Mouse (Mus musculus): ENCODE measurements around the gene Trim71. TPM values are rescaled to one million over a fixed set of nuclear protein-coding genes. Genes with fewer than 3 reads are reported as not detected.
"Not testable (repeated sequence)": the region's sequence is repeated elsewhere in the genome, so short reads cannot be mapped to it uniquely, and the experiment has no call there.

Trim71 gene
- polyA plus RNA-seq, 1 experiment from 2014 or later: 0.05 TPM

DNA sequence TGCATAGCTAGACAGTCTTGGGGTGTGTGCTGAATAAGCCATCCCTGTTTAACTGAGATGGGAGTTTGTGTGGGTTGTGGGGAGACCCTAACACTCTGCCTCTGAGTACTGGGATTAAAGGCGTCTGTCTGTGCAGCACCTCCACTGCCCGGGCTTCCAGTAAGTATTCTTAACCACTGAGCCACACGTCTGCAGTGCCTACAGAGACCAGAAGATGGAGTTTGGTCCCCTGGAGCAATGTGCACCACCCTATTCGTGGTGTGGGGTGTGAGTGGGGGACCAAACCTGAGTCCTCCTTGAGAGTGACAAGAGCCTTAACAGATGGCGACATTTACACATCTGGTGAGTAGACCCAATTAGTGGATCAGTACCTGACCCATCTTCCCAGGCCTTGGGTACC lies 42.1 kb downstream of the Trim71 start:
- no peak overlapping the region for H3K4me2 ChIP-seq
- H3K27ac ChIP-seq: no peak overlapping the region
- no peak overlapping the region for H3K4me3 ChIP-seq
- H3K27me3 ChIP-seq: no peaks in the 10 kb centered on the region
- no peaks in the 10 kb centered on the region for H3K9me3 ChIP-seq (replicated peaks)
- WGBS: 47% methylated on average over 5 of the region's 5 CpGs
- ATAC-seq (replicated peaks; ENCODE audit: insufficient number of reproducible peaks, insufficient read depth, low FRiP score, low read depth): no peak
- H3K4me1 ChIP-seq (replicated peaks): peaks cover 14% of the 10 kb centered on the region
- no peaks in the 10 kb centered on the region for H3K36me3 ChIP-seq
- no peak overlapping the region for H3K9ac ChIP-seq

DNA sequence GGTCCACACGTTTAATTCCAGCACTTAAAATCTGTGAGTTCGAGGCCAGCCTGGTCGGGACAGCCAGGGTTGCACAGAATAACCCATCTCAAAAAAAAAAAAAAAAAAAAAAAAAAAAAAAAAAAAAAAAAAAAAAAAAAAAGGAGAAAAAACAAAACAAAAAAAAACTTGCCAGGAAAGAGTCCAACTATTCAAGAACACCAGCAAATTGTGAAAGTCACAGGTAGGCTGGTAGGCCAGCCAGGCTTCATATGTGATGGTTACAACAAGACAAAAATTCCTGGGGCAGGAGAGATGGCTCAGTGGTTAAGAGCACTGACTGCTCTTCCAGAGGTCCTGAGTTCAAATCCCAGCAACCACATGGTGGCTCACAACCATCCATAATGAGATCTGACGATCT lies 43.6 kb downstream of the Trim71 start:
- H3K4me1 ChIP-seq (replicated peaks); H3K4me3 ChIP-seq; H3K9me3 ChIP-seq (replicated peaks); H3K27ac ChIP-seq; H3K27me3 ChIP-seq; ATAC-seq (replicated peaks; ENCODE audit: insufficient number of reproducible peaks, insufficient read depth, low FRiP score, low read depth); H3K9ac ChIP-seq; H3K36me3 ChIP-seq; H3K4me2 ChIP-seq: not testable (repeated sequence)
- 59% methylated on average over 4 of the region's 4 CpGs for WGBS

DNA sequence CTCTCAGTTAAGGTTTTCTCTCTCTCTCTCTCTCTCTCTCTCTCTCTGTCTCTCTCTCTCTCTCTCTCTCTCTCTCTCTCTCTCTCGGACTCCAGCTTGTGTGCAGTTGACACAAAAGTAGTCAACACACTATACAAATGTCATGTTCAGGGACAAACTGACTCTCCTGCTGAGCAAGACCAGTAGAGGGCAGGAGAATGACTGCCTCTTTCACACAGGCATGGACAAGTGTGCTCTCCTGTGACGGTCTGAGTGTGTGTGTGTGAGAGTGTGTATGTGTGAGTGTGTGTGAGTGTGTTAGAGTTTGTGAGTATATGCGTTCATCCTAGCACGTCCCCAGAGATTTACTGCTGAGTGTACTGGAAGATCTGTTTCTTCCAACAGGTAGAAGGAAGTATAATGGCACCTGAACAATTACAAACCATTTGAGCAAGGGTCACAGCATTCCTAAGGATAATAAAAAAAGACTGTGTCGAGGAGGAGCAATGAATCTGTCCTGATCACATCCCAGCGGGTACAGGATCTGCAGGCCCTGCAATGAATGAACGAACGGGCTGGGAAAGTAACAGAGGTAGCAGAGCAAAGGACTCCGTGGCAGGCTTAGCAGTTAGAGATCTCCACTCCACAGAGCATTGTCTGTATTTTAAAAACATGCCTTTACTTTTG lies 45.2 kb downstream of the Trim71 start:
- H3K9ac ChIP-seq: no peak overlapping the region
- ATAC-seq (replicated peaks; ENCODE audit: insufficient number of reproducible peaks, insufficient read depth, low FRiP score, low read depth): no peak
- no peak overlapping the region for H3K27ac ChIP-seq
- H3K4me2 ChIP-seq: no peak overlapping the region
- 62% methylated on average over 9 of the region's 9 CpGs for WGBS
- peaks cover 13% of the 10 kb centered on the region for H3K4me1 ChIP-seq (replicated peaks)
- H3K4me3 ChIP-seq: no peak overlapping the region
- no peaks in the 10 kb centered on the region for H3K36me3 ChIP-seq
- H3K27me3 ChIP-seq: no peaks in the 10 kb centered on the region
- no peaks in the 10 kb centered on the region for H3K9me3 ChIP-seq (replicated peaks)

DNA sequence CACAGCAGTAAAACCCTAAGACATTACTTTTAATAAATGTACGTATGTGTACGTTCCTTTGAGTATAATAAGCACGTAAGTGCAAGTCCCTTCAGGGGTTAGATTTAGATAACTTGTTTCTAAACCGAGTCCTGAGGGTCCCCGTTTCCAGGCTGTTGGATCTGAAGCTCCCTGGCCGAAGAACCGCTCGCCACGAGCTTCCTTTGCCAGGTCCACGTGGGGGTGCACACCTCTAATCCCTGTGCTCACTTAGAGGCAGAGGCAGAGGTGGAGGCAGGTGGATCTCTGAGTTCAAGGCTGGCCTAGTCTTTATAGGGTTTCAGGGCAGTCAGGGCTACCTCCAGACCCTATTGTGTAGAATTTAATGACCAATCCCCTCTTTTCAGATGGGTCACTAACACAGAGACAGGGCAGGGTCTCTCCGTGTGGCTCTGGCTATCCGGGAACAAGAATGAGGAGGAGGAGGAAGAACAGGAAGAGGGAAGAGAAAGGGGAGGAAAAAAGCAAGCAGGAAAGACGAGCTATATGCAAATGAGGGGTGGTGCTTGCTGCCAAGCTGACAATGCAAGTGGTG lies 46.2 kb downstream of the Trim71 start:
- 78% methylated on average over 13 of the region's 13 CpGs for WGBS

DNA sequence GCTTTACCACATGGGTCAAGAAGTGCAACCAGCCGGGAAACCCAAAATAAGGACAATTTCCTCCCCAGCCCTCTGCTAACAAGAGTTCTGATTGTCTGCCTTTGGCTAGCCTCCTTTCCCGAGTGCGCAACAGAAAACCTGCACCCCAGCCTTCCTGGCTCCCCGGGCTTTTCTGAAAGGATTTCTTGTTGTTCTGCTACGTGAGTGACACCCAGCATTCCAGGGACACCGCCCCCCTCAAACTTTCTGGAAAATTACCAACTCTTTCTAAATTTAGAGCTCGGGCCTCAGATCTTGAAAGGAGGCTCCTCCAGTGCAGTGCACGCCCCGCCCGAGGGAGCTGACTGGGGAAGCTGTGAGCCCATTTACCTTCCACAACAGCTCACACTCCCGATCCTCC lies 48.8 kb downstream of the Trim71 start, which contains the start of gene C130032M10Rik:
C130032M10Rik (plus strand) TSS at position 334 of the 400 bp plus-strand sequence.
- WGBS: 28% methylated on average over 11 of the region's 11 CpGs
- Histone ChIP-seq H3K27ac (peak within 1 kb of the TSS; percentile 56; the same call in 1 of the 2 replicates), H3K36me3 (peaks cover 8% of the 10 kb centered on the region; the same call in 1 of the 2 replicates), H3K4me3 (peak within 1 kb of the TSS; percentile 15), H3K27me3 (no peaks in the 10 kb centered on the region), H3K4me1 (replicated peaks) (peaks cover 13% of the 10 kb centered on the region), H3K4me2 (peak within 1 kb of the TSS; percentile 53), H3K9me3 (replicated peaks) (peaks cover 10% of the 10 kb centered on the region), H3K9ac (0 out of 2 replicates have a peak within 1 kb of the TSS, but pooled peaks have one; percentile 17)
- peak; percentile 43; the same call in 1 of the 2 replicates for ATAC-seq (replicated peaks; ENCODE audit: insufficient number of reproducible peaks, insufficient read depth, low FRiP score, low read depth)

More for the DNA sequence above, 46.2 kb downstream of the Trim71 start:
- H3K9ac ChIP-seq: no peak overlapping the region
- no peak overlapping the region for H3K4me2 ChIP-seq
- no peak overlapping the region for H3K27ac ChIP-seq
- no peaks in the 10 kb centered on the region for H3K27me3 ChIP-seq
- no peak overlapping the region for H3K4me3 ChIP-seq
- peaks cover 13% of the 10 kb centered on the region for H3K4me1 ChIP-seq (replicated peaks)
- H3K36me3 ChIP-seq: peaks cover 7% of the 10 kb centered on the region; the same call in 1 of the 2 replicates
- ATAC-seq (replicated peaks; ENCODE audit: insufficient number of reproducible peaks, insufficient read depth, low FRiP score, low read depth): no peak
- H3K9me3 ChIP-seq (replicated peaks): peaks cover 5% of the 10 kb centered on the region

DNA sequence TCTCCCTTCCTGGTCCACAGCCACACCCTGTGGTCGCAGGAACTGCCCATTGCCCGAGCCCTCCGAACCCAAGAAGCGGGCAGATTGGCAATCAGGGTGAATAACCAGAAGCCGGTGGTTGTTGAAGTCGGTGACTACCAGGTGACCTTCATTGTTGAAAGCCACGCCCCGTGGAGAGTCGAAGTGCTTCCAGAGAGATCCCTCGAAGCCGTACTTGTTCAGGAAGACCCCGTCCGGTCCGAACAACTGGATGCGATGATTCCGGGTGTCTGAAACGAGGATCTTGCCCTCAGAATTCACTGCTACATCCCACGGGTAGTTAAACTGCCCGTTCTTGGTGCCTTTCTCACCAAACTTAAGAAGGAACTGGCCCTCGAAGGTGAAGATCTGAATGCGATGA lies 51.3 kb downstream of the Trim71 start:
- ATAC-seq (replicated peaks; ENCODE audit: insufficient number of reproducible peaks, insufficient read depth, low FRiP score, low read depth): no peak
- 95% methylated on average over 21 of the region's 21 CpGs for WGBS
- Histone ChIP-seq H3K36me3 (peaks cover 8% of the 10 kb centered on the region; the same call in 1 of the 2 replicates), H3K9ac (no peak overlapping the region), H3K9me3 (replicated peaks) (peaks cover 10% of the 10 kb centered on the region), H3K4me3 (no peak overlapping the region), H3K27ac (no peak overlapping the region), H3K4me1 (replicated peaks) (peaks cover 13% of the 10 kb centered on the region), H3K4me2 (no peak overlapping the region), H3K27me3 (no peaks in the 10 kb centered on the region)

DNA sequence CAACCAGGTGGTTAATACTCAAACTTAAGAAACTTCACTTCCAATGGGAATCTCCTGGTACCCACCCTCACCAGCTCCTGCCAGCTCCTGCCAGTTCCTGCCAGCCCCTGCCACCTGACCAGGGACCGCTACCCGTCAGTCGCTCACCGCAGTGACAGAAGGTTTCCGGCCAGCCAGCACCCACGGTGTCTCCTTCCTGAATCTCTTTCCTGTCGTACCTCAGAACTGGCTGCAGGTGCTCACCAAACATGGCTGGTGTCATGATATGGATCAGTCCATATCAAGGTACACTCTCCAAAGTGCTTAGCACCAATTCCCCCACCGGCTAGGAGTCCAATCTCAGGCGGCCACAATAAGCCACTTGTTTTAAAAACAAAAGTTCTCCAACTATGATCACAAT lies 54.4 kb downstream of the Trim71 start:
- H3K27me3 ChIP-seq: no peaks in the 10 kb centered on the region
- no peak overlapping the region for H3K4me3 ChIP-seq
- H3K4me1 ChIP-seq (replicated peaks): no peaks in the 10 kb centered on the region
- H3K4me2 ChIP-seq: no peak overlapping the region
- H3K36me3 ChIP-seq: peaks cover 8% of the 10 kb centered on the region; the same call in 1 of the 2 replicates
- H3K9me3 ChIP-seq (replicated peaks): peaks cover 10% of the 10 kb centered on the region
- no peak overlapping the region for H3K9ac ChIP-seq
- ATAC-seq (replicated peaks; ENCODE audit: insufficient number of reproducible peaks, insufficient read depth, low FRiP score, low read depth): no peak
- no peak overlapping the region for H3K27ac ChIP-seq
- 83% methylated on average over 9 of the region's 9 CpGs for WGBS

DNA sequence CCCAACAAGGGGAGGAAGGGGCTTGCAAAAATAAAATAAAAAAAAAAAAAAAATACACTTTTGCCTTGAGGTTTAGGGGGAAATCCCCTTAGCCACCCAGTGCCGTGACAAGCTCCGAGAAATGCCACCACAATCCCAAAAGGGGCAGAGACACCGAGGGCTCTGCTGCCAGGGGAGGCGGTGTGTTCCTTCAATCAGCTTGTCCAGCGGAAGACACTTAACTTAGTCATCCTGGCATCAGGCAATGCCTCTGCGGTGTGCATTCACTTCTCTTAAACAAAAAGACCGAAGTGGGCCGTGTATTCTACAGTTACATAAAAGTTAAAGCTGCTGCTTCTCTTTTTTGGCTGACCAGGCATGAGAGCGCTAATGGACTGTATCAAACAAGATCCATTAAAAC lies 56.7 kb downstream of the Trim71 start:
- H3K36me3 ChIP-seq: no peaks in the 10 kb centered on the region
- peaks cover under 1% of the 10 kb centered on the region; the same call in 1 of the 2 replicates for H3K9me3 ChIP-seq (replicated peaks)
- H3K27me3 ChIP-seq: no peaks in the 10 kb centered on the region
- H3K4me1 ChIP-seq (replicated peaks): no peaks in the 10 kb centered on the region
- ATAC-seq (replicated peaks; ENCODE audit: insufficient number of reproducible peaks, insufficient read depth, low FRiP score, low read depth): no peak
- 82% methylated on average over 9 of the region's 9 CpGs for WGBS
- H3K9ac ChIP-seq: no peak overlapping the region
- H3K4me3 ChIP-seq: no peak overlapping the region
- H3K4me2 ChIP-seq: no peak overlapping the region
- H3K27ac ChIP-seq: no peak overlapping the region

DNA sequence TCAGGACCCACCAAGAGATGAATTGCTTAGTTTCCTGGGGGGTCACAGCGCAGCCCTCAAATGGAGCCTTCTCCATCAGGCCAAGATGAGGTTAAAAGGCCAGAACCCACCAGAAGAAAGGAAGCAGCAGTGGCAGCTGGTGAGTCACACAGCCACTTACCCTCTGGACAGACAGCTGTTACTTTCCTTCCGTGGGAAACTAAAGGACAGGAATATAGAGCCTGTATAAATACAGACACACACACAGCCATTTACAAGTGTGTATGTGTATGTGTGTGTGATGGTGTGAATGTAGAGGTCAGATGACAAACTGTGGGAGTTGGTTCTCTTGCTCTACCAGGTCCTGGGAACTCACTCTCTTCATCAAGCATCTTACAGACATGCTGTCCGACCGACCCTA lies 57.6 kb downstream of the Trim71 start:
- H3K4me2 ChIP-seq: no peak overlapping the region
- H3K4me3 ChIP-seq: no peak overlapping the region
- no peaks in the 10 kb centered on the region for H3K9me3 ChIP-seq (replicated peaks)
- H3K27me3 ChIP-seq: no peaks in the 10 kb centered on the region
- 64% methylated on average over 4 of the region's 4 CpGs for WGBS
- H3K27ac ChIP-seq: no peak overlapping the region
- no peak for ATAC-seq (replicated peaks; ENCODE audit: insufficient number of reproducible peaks, insufficient read depth, low FRiP score, low read depth)
- H3K36me3 ChIP-seq: no peaks in the 10 kb centered on the region
- no peak overlapping the region for H3K9ac ChIP-seq
- no peaks in the 10 kb centered on the region for H3K4me1 ChIP-seq (replicated peaks)

DNA sequence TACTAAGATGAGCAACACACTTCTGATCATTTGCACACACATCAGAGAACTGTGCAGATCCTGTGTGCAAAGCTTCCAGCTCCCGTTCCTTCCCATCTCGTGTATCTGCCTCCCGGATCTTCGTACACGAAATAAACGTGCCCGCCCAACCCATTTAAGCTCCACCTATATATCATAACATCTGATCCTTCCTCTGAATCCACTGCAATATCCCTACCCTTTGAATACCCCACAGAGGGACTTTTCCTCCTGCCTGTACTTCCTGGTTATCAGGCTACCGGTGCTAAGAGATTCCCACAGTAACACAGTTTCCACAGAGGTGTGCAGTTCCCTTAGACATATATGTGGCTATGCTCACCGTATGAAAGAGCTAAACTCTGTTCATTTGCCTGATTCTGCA lies 59.4 kb downstream of the Trim71 start, which contains the start of gene Ccr4:
Ccr4 (minus strand) TSS at position 101 of the 400 bp plus-strand sequence.
- H3K4me2 ChIP-seq: no peak within 1 kb of the TSS
- H3K27me3 ChIP-seq: peaks cover 1% of the 10 kb centered on the region; the same call in 1 of the 2 replicates
- H3K9me3 ChIP-seq (replicated peaks): no peaks in the 10 kb centered on the region
- H3K36me3 ChIP-seq: no peaks in the 10 kb centered on the region
- no peaks in the 10 kb centered on the region for H3K4me1 ChIP-seq (replicated peaks)
- H3K27ac ChIP-seq: no peak within 1 kb of the TSS
- no peak within 1 kb of the TSS for H3K4me3 ChIP-seq
- ATAC-seq (replicated peaks; ENCODE audit: insufficient number of reproducible peaks, insufficient read depth, low FRiP score, low read depth): no peak
- no peak within 1 kb of the TSS for H3K9ac ChIP-seq
- 83% methylated on average over 9 of the region's 9 CpGs for WGBS

DNA sequence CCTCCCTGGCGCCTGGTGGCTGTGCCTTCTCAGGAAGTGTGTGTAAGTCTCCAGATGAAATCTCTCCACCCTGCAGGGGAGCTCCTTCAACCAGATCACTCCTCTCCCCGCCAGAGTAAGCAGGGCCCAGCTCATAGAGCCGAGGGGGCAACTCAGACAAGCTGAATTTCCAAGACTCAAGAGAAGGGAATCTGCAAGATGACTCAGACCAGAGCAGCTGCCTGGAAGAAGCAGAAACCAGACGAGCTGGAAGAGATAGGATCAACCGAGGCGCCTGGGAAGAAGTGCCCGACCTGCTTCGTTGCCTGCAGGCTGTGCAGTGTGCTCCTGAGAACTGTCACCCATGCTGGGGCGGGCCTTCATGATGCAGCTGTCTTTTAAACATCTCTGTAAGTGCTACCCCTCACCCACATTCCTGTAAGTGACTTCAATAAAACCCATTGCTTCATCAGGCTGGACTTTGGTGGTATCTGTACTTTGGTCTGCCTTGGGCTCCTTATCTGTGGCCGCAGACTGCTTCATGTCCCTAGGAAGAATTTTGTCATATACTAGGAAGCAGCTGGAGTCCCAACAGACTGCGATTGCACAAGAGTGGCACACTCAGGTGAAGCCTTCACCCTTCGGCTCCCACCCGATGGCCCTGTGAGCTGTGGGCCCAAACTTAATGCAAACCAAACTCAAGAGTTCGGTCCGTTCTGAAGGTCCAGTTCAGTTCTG lies 61.3 kb downstream of the Trim71 start:
- Histone ChIP-seq H3K4me1 (replicated peaks) (no peaks in the 10 kb centered on the region), H3K4me3 (no peak overlapping the region), H3K9me3 (replicated peaks) (no peaks in the 10 kb centered on the region), H3K27ac (no peak overlapping the region), H3K4me2 (no peak overlapping the region), H3K9ac (no peak overlapping the region), H3K27me3 (peaks cover 14% of the 10 kb centered on the region), H3K36me3 (no peaks in the 10 kb centered on the region)
- WGBS: 37% methylated on average over 15 of the region's 15 CpGs
- ATAC-seq (replicated peaks; ENCODE audit: insufficient number of reproducible peaks, insufficient read depth, low FRiP score, low read depth): no peak
